Mouse (Mus musculus): ENCODE results near the gene Ppp2ca.
"Not testable (repeated sequence)": the region's sequence is repeated elsewhere in the genome, so short reads cannot be mapped to it uniquely, and the experiment has no call there.

DNA sequence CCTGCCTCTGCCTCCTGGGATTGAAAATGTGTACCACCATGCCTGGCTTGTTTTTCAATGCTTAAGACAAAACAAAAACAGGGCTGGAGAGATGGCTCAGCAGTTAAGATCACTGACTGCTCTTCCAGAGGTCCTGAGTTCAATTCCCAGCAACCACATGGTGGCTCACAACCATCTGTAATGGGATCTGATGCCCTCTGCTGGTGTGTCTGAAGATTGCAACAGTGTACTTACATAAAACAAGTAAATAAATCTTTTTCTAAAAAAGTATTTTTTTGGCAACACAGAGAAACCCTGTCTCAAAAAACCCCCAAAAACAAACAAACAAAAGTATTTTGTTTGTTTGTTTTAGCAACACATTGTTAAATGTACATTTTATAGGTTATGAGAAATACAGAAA, 21.9 kb downstream of the Ppp2ca start:
- TF ChIP-seq POLR2A (IDR thresholded peaks at IDR 0.05; ENCODE audit: borderline replicate concordance, extremely low read depth, insufficient read depth, insufficient read length, poor library complexity, severe bottlenecking); CTCF (IDR thresholded peaks at IDR 0.05; ENCODE audit: borderline replicate concordance, extremely low read depth, insufficient read depth, insufficient read length): not testable (repeated sequence)

All from brain, embryonic 14.5 days (tissue).